Mouse (Mus musculus) forebrain, embryonic 11.5 days (tissue): ENCODE data around the gene Get4. TPM values are rescaled to one million over a fixed set of nuclear protein-coding genes. Genes with fewer than 3 reads are reported as not detected.

ENCODE experiments used
- ATAC-seq: fragments of 200-750 bp; cut with Nextera tagmentation; replicated peaks from 2 replicates; pipeline ENCODE4 v1.8.0; 2017; ENCODE audit warnings: moderate TSS enrichment; ENCODE audit not compliant: low FRiP score
- DNase-seq: peaks from one replicate; pipeline ENCODE4 v3.0.0-alpha.2; 2017; ENCODE audit warnings: low spot score
- H3K27ac ChIP-seq: fragments of 300-500 bp; sonication (generic); 2 replicates; pipeline ENCODE4 v1.5.1; 2014; ENCODE audit warnings: low read depth, low read length
- H3K27me3 ChIP-seq: fragments of 300-500 bp; sonication (generic); 2 replicates; pipeline ENCODE4 v1.6.1; 2014; ENCODE audit warnings: mild to moderate bottlenecking, low read length, mixed read lengths; ENCODE audit not compliant: control insufficient read depth, insufficient read depth
- H3K36me3 ChIP-seq: fragments of 300-500 bp; sonication (generic); 2 replicates; pipeline ENCODE4 v1.6.1; 2014; ENCODE audit warnings: mild to moderate bottlenecking, low read length, moderate library complexity, mixed read lengths; ENCODE audit not compliant: control insufficient read depth, insufficient read depth
- H3K4me1 ChIP-seq: fragments of 300-500 bp; sonication (generic); replicated peaks from 2 replicates; pipeline ENCODE4 v1.6.1; 2014; ENCODE audit warnings: low read length, mixed read lengths; ENCODE audit not compliant: control insufficient read depth, insufficient read depth
- H3K4me2 ChIP-seq: fragments of 300-500 bp; sonication (generic); 2 replicates; pipeline ENCODE4 v1.6.1; 2014; ENCODE audit warnings: low read depth, mild to moderate bottlenecking, low read length, moderate library complexity, mixed read lengths; ENCODE audit not compliant: severe bottlenecking
- H3K4me3 ChIP-seq: fragments of 300-500 bp; sonication (generic); 2 replicates; pipeline ENCODE4 v1.5.1; 2014; ENCODE audit warnings: low read depth, low read length
- H3K9ac ChIP-seq: fragments of 300-500 bp; sonication (generic); 2 replicates; pipeline ENCODE4 v1.6.1; 2014; ENCODE audit warnings: low read length
- H3K9me3 ChIP-seq: fragments of 300-500 bp; sonication (generic); 2 replicates; pipeline ENCODE4 v1.6.1; 2016; ENCODE audit warnings: low read length, mixed read lengths; ENCODE audit not compliant: control insufficient read depth
- WGBS: fragments of 180-500 bp; shearing (Covaris S2); extraction: QIAGEN DNeasy Blood & Tissue Kit; methylation state at CpG from one replicate; pipeline ENCODE4 v1.1.7; 2014; 5-methylcytosine and 5-hydroxymethylcytosine counted together
- polyA plus RNA-seq: library from polyadenylated mRNA; unstranded; fragments of >200 nt; fragmentation: Nextera tagmentation; extraction: Ambion mirVana; gene quantifications from 2 replicates; pipeline ENCODE4 v1.2.1, GENCODE M21; 2014

Get4 gene
- polyA plus RNA-seq, 1 experiment from 2014 or later: 148 TPM

- no peak for DNase-seq
- H3K36me3 ChIP-seq: no peaks in the 10 kb centered on the region; the same call in 1 of the 2 replicates
These were observed 37.8 kb upstream of the Get4 start for GRCm38 (mm10) chr5:139214298-139214697.

GRCm38 (mm10) chr5:139215184-139215583 is 36.9 kb upstream of the Get4 start:
- DNase-seq: no peak
- Histone ChIP-seq H3K27me3 (no peaks in the 10 kb centered on the region), H3K4me2 (no peak overlapping the region), H3K27ac (no peak overlapping the region), H3K36me3 (no peaks in the 10 kb centered on the region; the same call in 1 of the 2 replicates), H3K4me3 (no peak overlapping the region), H3K4me1 (no peaks in the 10 kb centered on the region), H3K9ac (no peak overlapping the region), H3K9me3 (no peaks in the 10 kb centered on the region)
- WGBS: 95% methylated on average over 5 of the region's 5 CpGs
- no peak for ATAC-seq

More at GRCm38 (mm10) chr5:139214298-139214697, 37.8 kb upstream of the Get4 start:
- Histone ChIP-seq H3K9me3 (no peaks in the 10 kb centered on the region), H3K9ac (no peak overlapping the region), H3K4me3 (no peak overlapping the region), H3K27me3 (no peaks in the 10 kb centered on the region), H3K4me1 (no peaks in the 10 kb centered on the region), H3K4me2 (no peak overlapping the region), H3K27ac (no peak overlapping the region)
- ATAC-seq: no peak

GRCm38 (mm10) chr5:139216121-139216520 is 36.0 kb upstream of the Get4 start:
- DNase-seq: no peak
- WGBS: 90% methylated on average over 2 of the region's 2 CpGs
- no peak overlapping the region for H3K4me2 ChIP-seq
- H3K9ac ChIP-seq: no peak overlapping the region
- H3K4me1 ChIP-seq: no peaks in the 10 kb centered on the region
- H3K27me3 ChIP-seq: no peaks in the 10 kb centered on the region
- no peak for ATAC-seq
- no peak overlapping the region for H3K27ac ChIP-seq
- no peak overlapping the region for H3K4me3 ChIP-seq
- no peaks in the 10 kb centered on the region; the same call in 1 of the 2 replicates for H3K36me3 ChIP-seq
- no peaks in the 10 kb centered on the region for H3K9me3 ChIP-seq

GRCm38 (mm10) chr5:139216774-139217173 is 35.4 kb upstream of the Get4 start:
- Histone ChIP-seq H3K4me3 (no peak overlapping the region), H3K9ac (no peak overlapping the region), H3K4me1 (no peaks in the 10 kb centered on the region), H3K27me3 (no peaks in the 10 kb centered on the region), H3K4me2 (no peak overlapping the region), H3K27ac (no peak overlapping the region), H3K9me3 (no peaks in the 10 kb centered on the region), H3K36me3 (no peaks in the 10 kb centered on the region; the same call in 1 of the 2 replicates)
- no peak for DNase-seq
- 93% methylated on average over 3 of the region's 3 CpGs for WGBS
- no peak for ATAC-seq

GRCm38 (mm10) chr5:139220006-139220515 is 32.1 kb upstream of the Get4 start:
- no peak for DNase-seq
- Histone ChIP-seq H3K27ac (no peak overlapping the region), H3K4me1 (no peaks in the 10 kb centered on the region), H3K9ac (no peak overlapping the region), H3K27me3 (no peaks in the 10 kb centered on the region), H3K4me3 (no peak overlapping the region), H3K9me3 (no peaks in the 10 kb centered on the region), H3K4me2 (no peak overlapping the region), H3K36me3 (no peaks in the 10 kb centered on the region; the same call in 1 of the 2 replicates)
- WGBS: 81% methylated on average over 4 of the region's 4 CpGs
- ATAC-seq: no peak

- H3K27ac ChIP-seq: no peak overlapping the region
- no peak for ATAC-seq
- no peaks in the 10 kb centered on the region for H3K4me1 ChIP-seq
- H3K9ac ChIP-seq: no peak overlapping the region
- no peaks in the 10 kb centered on the region for H3K9me3 ChIP-seq
- no peak for DNase-seq
- no peak overlapping the region for H3K4me2 ChIP-seq
- no peaks in the 10 kb centered on the region; the same call in 1 of the 2 replicates for H3K36me3 ChIP-seq
- no peak overlapping the region for H3K4me3 ChIP-seq
- WGBS: 91% methylated on average over 4 of the region's 4 CpGs
- H3K27me3 ChIP-seq: no peaks in the 10 kb centered on the region
These were observed 31.5 kb upstream of the Get4 start for GRCm38 (mm10) chr5:139220610-139221009.

- DNase-seq (no peak), ATAC-seq (no peak)
- no peaks in the 10 kb centered on the region for H3K27me3 ChIP-seq
- H3K4me3 ChIP-seq: no peak overlapping the region
- no peak overlapping the region for H3K27ac ChIP-seq
- H3K4me2 ChIP-seq: no peak overlapping the region
- H3K9me3 ChIP-seq: no peaks in the 10 kb centered on the region
- H3K9ac ChIP-seq: no peak overlapping the region
- H3K4me1 ChIP-seq: no peaks in the 10 kb centered on the region
- WGBS: 96% methylated on average over 10 of the region's 10 CpGs
- peaks cover 8% of the 10 kb centered on the region; the same call in 1 of the 2 replicates for H3K36me3 ChIP-seq
These were observed 28.8 kb upstream of the Get4 start for GRCm38 (mm10) chr5:139223331-139223730.

- H3K4me3 ChIP-seq: no peak overlapping the region
- no peak for DNase-seq
These were observed 24.9 kb upstream of the Get4 start for GRCm38 (mm10) chr5:139227236-139227635.

GRCm38 (mm10) chr5:139227645-139228044 is 24.5 kb upstream of the Get4 start:
- DNase-seq (no peak), ATAC-seq (no peak)
- H3K4me2 ChIP-seq: no peak overlapping the region
- H3K4me3 ChIP-seq: no peak overlapping the region
- H3K27me3 ChIP-seq: no peaks in the 10 kb centered on the region
- no peak overlapping the region for H3K9ac ChIP-seq
- no peaks in the 10 kb centered on the region for H3K9me3 ChIP-seq
- 98% methylated on average over 2 of the region's 2 CpGs for WGBS
- no peak overlapping the region for H3K27ac ChIP-seq
- peaks cover 17% of the 10 kb centered on the region for H3K36me3 ChIP-seq
- H3K4me1 ChIP-seq: no peaks in the 10 kb centered on the region

More at GRCm38 (mm10) chr5:139227236-139227635, 24.9 kb upstream of the Get4 start:
- H3K9ac ChIP-seq: no peak overlapping the region
- H3K4me2 ChIP-seq: no peak overlapping the region
- H3K9me3 ChIP-seq: no peaks in the 10 kb centered on the region
- 94% methylated on average over 4 of the region's 4 CpGs for WGBS
- no peaks in the 10 kb centered on the region for H3K27me3 ChIP-seq
- no peaks in the 10 kb centered on the region for H3K4me1 ChIP-seq
- H3K27ac ChIP-seq: no peak overlapping the region
- peaks cover 17% of the 10 kb centered on the region for H3K36me3 ChIP-seq
- ATAC-seq: no peak
